In genomic region chr1:23882681-23883080, GRCm38 (mm10) we compare ENCODE assay signal across 22 mouse cellular contexts. TPM values are rescaled to one million over a fixed set of nuclear protein-coding genes. Genes with fewer than 3 reads are reported as not detected.
DNase-seq lines count a peak whose midpoint lies in the region; ATAC-seq and TF ChIP-seq lines count a peak whose summit lies in the region.
"Had no signal": no experiment of that assay in that cellular context is flagged by ENCODE, and none has a peak within 500 bp of the region (broad histone marks: within the 10 kb centered on the region; RNA-seq: fewer than 3 reads in every experiment).

No protein-coding gene starts in this region.

- H3K36me3 ChIP-seq in stomach, postnatal 0 days (ENCODE audit: control insufficient read depth, insufficient read depth, low read length): no peaks in the 10 kb centered on the region
- H3K36me3 ChIP-seq: embryonic facial prominence, embryonic 10.5 days; embryonic facial prominence, embryonic 12.5 days; forebrain, embryonic 15.5 days had no signal

- H3K4me3 ChIP-seq in stomach, postnatal 0 days (ENCODE audit: low read depth, low read length): no peak overlapping the region
- H3K4me3 ChIP-seq: embryonic facial prominence, embryonic 10.5 days; embryonic facial prominence, embryonic 12.5 days; forebrain, embryonic 13.5 days; forebrain, embryonic 15.5 days had no signal

- no peak for TF ChIP-seq CTCF in stomach, postnatal 0 days (IDR thresholded peaks at IDR 0.05; ENCODE audit: low read depth)

- H3K27ac ChIP-seq in stomach, postnatal 0 days (replicated peaks): no peak overlapping the region
- H3K27ac ChIP-seq: embryonic facial prominence, embryonic 10.5 days; embryonic facial prominence, embryonic 12.5 days; forebrain, embryonic 13.5 days; forebrain, embryonic 15.5 days had no signal

- no peak overlapping the region for H3K4me2 ChIP-seq in stomach, postnatal 0 days (replicated peaks; ENCODE audit: low read depth)
- H3K4me2 ChIP-seq: embryonic facial prominence, embryonic 12.5 days; forebrain, embryonic 13.5 days; forebrain, embryonic 15.5 days had no signal

- H3K9ac ChIP-seq in stomach, postnatal 0 days (ENCODE audit: low read length): no peak overlapping the region
- H3K9ac ChIP-seq: embryonic facial prominence, embryonic 12.5 days; forebrain, embryonic 13.5 days; forebrain, embryonic 15.5 days; forebrain, postnatal 0 days had no signal

- ATAC-seq in activated CD4-positive, CD25-positive, alpha-beta regulatory T cell, adult 4 months: peak; percentile 59
- no peak for ATAC-seq in stomach, postnatal 0 days (ENCODE audit: low FRiP score, low TSS enrichment)
- ATAC-seq: forebrain, embryonic 13.5 days; forebrain, embryonic 15.5 days; forebrain, postnatal 0 days; Patski had no signal

- WGBS in stomach, postnatal 0 days: 98% methylated on average over 1 of the region's 1 CpGs

- H3K4me1 ChIP-seq in stomach, postnatal 0 days (replicated peaks; ENCODE audit: control insufficient read depth, insufficient read depth): no peaks in the 10 kb centered on the region
- H3K4me1 ChIP-seq: embryonic facial prominence, embryonic 10.5 days; embryonic facial prominence, embryonic 12.5 days had no signal

- DNase-seq in CD4-positive, CD25-positive, alpha-beta regulatory T cell, adult 2 months (ENCODE audit: low read depth, low spot score): peak; percentile 10
- peak; percentile 46 for DNase-seq in naive thymus-derived CD4-positive, alpha-beta T cell, adult 2 months (ENCODE audit: low read depth)
- no peak for DNase-seq in stomach, postnatal 0 days (ENCODE audit: low spot score)
- no peak for DNase-seq in urinary bladder, adult 2 months (ENCODE audit: low spot score)
- no peak for DNase-seq in adrenal gland, postnatal 36 days
- DNase-seq: adrenal gland, adult 2 months; adrenal gland, postnatal 10 days; adrenal gland, postnatal 25 days; cerebellum, adult 11-12 months; cerebellum, adult 2 months; cerebellum, adult 9-10 months; cerebellum, postnatal 10 days; cerebellum, postnatal 25 days; forebrain, postnatal 0 days had no signal

- no peaks in the 10 kb centered on the region for H3K9me3 ChIP-seq in stomach, postnatal 0 days (ENCODE audit: control insufficient read depth, low read length)
- H3K9me3 ChIP-seq: embryonic facial prominence, embryonic 10.5 days; embryonic facial prominence, embryonic 12.5 days; forebrain, embryonic 13.5 days; forebrain, embryonic 15.5 days; G1E had no signal

- no peaks in the 10 kb centered on the region for H3K27me3 ChIP-seq in stomach, postnatal 0 days (ENCODE audit: control insufficient read depth, insufficient read depth, low read length)
- H3K27me3 ChIP-seq: CH12.LX; embryonic facial prominence, embryonic 12.5 days; forebrain, embryonic 13.5 days; forebrain, embryonic 15.5 days; Patski had no signal

- no peak for TF ChIP-seq EP300 in stomach, postnatal 0 days (optimal IDR thresholded peaks at IDR 0.05)

RNA-seq across cellular contexts. Expression of gene Smap1, which starts 39.4 kb away (rescaled TPM):
- polyA plus RNA-seq in activated CD4-positive, CD25-positive, alpha-beta regulatory T cell, adult 4 months (2017; shearing (Covaris generic)): 10 to 100 TPM; 51.2 to 53.3 TPM
- polyA plus RNA-seq in stomach, postnatal 0 days (2015; fragmentation: Nextera tagmentation; extraction: Ambion mirVana): 42.9 and 44.9 TPM in 2 replicates
- 57.6 and 61.1 TPM in 2 replicates for polyA plus RNA-seq in urinary bladder, adult 2 months (2012; rRNA removed)
- total RNA-seq in adrenal gland, postnatal 36 days (2021): 10 to 100 TPM; 60.6 to 74.5 TPM

Comparison
In these comparisons a context has a peak if more than half of its experiments do, and no peak if none do; other contexts are left out.
1. DNase-seq: peak in CD4-positive, CD25-positive, alpha-beta regulatory T cell, adult 2 months (single experiment) and naive thymus-derived CD4-positive, alpha-beta T cell, adult 2 months (single experiment); none in stomach, postnatal 0 days (single experiment), urinary bladder, adult 2 months (single experiment) and adrenal gland, postnatal 36 days (0 of 2).